Mouse (Mus musculus): ENCODE measurements at regions not wholly inside any gene's neighbourhood (a gene's known extent, or its start where the extent isn't known, plus 50 kb on each side); places are given as distances from the start of the nearest gene placed in this dataset.

DNA sequence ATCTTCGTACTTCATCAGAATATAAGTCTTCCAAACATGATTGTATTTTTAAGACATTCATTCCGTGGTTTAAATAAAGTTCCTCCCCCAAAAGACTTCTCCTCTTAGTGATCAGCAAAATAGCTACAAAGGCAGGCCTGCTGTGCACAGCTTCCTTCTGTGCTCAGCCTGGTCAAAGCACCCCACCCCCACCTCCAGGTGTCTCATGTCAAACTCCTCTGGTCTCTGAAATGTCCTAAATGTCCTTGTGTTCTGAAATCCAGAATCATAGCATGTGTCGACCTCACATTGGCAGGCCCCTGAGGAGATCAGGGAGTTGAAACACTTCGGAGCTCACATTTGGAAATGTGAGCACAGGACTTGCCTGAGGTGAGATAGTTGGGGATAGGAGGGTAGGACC lies 341.1 kb upstream of the Intu start:
- Histone ChIP-seq H3K4me3 (replicated peaks) (no peak overlapping the region), H3K27ac (no peak overlapping the region), H3K9me3 (no peaks in the 10 kb centered on the region), H3K4me2 (no peak overlapping the region), H3K27me3 (no peaks in the 10 kb centered on the region), H3K4me1 (replicated peaks) (0 out of 2 replicates have a peak, but pooled peaks cover 4% of the 10 kb centered on the region), H3K9ac (replicated peaks) (no peak overlapping the region), H3K36me3 (no peaks in the 10 kb centered on the region)
- ATAC-seq (ENCODE audit: insufficient number of reproducible peaks, insufficient read depth, low FRiP score, low TSS enrichment, low read depth), result no peak
- 61% methylated on average over 4 of the region's 4 CpGs for WGBS

DNA sequence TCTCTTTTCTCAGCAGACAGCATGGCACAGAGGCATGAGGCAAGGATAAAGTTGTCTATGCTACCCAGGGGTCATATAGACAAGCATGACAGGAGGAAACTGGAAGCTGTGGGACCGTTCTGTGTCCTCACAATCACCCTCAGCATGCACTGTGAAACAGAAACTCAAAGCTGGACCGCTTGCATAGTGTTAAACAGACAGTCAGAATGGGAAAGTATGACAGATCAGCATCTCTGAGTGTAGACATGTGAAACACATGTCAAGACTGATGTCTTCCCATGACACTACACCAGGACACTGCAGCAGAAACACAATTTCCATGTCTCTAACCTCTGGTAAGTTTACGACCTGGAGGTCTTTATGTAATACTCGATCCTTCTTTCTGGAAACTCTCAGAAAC lies 330.9 kb upstream of the Intu start:
- no peaks in the 10 kb centered on the region for H3K36me3 ChIP-seq
- H3K9me3 ChIP-seq, result no peaks in the 10 kb centered on the region
- no peak overlapping the region for H3K4me2 ChIP-seq
- WGBS, result 87% methylated on average over 4 of the region's 4 CpGs
- peaks cover 9% of the 10 kb centered on the region; the same call in 1 of the 2 replicates for H3K4me1 ChIP-seq (replicated peaks)
- H3K27me3 ChIP-seq, result no peaks in the 10 kb centered on the region
- H3K27ac ChIP-seq, result no peak overlapping the region
- no peak overlapping the region for H3K9ac ChIP-seq (replicated peaks)
- H3K4me3 ChIP-seq (replicated peaks), result no peak overlapping the region
- ATAC-seq (ENCODE audit: insufficient number of reproducible peaks, insufficient read depth, low FRiP score, low TSS enrichment, low read depth), result no peak

DNA sequence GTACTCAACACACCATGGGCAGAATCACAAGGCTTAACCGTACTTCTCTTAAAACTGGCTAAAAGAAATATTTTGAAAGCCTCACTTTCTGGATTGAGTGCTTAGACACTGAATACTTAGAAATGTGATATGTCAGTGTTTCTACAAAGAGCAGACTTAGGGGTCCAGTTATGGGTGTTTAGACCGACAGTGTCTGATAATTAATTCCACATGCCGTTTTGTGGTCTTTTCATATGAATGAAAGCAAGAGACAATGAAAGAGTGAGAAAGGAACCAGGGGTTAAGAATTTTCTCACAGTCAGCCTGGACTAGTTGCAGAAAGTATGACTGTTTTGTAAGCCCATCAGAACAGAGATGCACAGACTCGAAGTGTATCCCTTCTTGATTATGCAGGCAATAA lies 324.8 kb upstream of the Intu start:
- no peak overlapping the region for H3K9ac ChIP-seq (replicated peaks)
- no peak overlapping the region for H3K4me3 ChIP-seq (replicated peaks)
- no peaks in the 10 kb centered on the region for H3K36me3 ChIP-seq
- no peak overlapping the region for H3K27ac ChIP-seq
- no peaks in the 10 kb centered on the region for H3K27me3 ChIP-seq
- no peaks in the 10 kb centered on the region for H3K9me3 ChIP-seq
- H3K4me2 ChIP-seq, result no peak overlapping the region
- ATAC-seq (ENCODE audit: insufficient number of reproducible peaks, insufficient read depth, low FRiP score, low TSS enrichment, low read depth), result no peak
- H3K4me1 ChIP-seq (replicated peaks), result no peaks in the 10 kb centered on the region
- WGBS, result 50% methylated on average over 4 of the region's 4 CpGs

- H3K4me1 ChIP-seq (replicated peaks), result no peaks in the 10 kb centered on the region
- H3K36me3 ChIP-seq, result no peaks in the 10 kb centered on the region
- no peak overlapping the region for H3K4me3 ChIP-seq (replicated peaks)
- H3K4me2 ChIP-seq, result no peak overlapping the region
- no peaks in the 10 kb centered on the region for H3K27me3 ChIP-seq
- no peaks in the 10 kb centered on the region for H3K9me3 ChIP-seq
- H3K9ac ChIP-seq (replicated peaks), result no peak overlapping the region
- no peak overlapping the region for H3K27ac ChIP-seq
- no peak for ATAC-seq (ENCODE audit: insufficient number of reproducible peaks, insufficient read depth, low FRiP score, low TSS enrichment, low read depth)
These were observed 319.3 kb upstream of the Intu start for GRCm38 (mm10) chr3:40211793-40212192.

DNA sequence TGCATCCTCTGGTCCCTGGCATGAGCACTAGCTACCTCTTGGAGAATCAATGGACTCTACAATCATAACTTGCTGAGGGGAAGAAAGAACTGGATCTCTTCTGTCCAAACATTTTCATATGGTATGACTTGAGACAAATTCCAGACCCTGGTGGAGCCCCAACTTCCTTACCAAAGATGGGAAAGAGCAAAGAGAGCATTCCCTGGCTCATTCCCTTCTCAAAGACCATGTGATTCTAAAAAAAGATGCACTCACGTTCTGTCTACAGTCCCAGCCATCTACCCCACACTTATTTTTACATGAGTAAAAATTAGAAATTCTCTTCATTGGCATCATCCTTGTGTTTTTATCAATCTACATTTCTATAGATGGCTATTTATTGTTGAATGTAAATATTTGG lies 304.3 kb upstream of the Intu start:
- no peak overlapping the region for H3K4me2 ChIP-seq
- WGBS, result 74% methylated on average over 1 of the region's 1 CpGs
- ATAC-seq (ENCODE audit: insufficient number of reproducible peaks, insufficient read depth, low FRiP score, low TSS enrichment, low read depth), result no peak
- H3K27me3 ChIP-seq, result no peaks in the 10 kb centered on the region
- no peaks in the 10 kb centered on the region for H3K9me3 ChIP-seq
- H3K4me1 ChIP-seq (replicated peaks), result no peaks in the 10 kb centered on the region
- H3K27ac ChIP-seq, result no peak overlapping the region
- no peak overlapping the region for H3K4me3 ChIP-seq (replicated peaks)
- no peaks in the 10 kb centered on the region for H3K36me3 ChIP-seq
- H3K9ac ChIP-seq (replicated peaks), result no peak overlapping the region

DNA sequence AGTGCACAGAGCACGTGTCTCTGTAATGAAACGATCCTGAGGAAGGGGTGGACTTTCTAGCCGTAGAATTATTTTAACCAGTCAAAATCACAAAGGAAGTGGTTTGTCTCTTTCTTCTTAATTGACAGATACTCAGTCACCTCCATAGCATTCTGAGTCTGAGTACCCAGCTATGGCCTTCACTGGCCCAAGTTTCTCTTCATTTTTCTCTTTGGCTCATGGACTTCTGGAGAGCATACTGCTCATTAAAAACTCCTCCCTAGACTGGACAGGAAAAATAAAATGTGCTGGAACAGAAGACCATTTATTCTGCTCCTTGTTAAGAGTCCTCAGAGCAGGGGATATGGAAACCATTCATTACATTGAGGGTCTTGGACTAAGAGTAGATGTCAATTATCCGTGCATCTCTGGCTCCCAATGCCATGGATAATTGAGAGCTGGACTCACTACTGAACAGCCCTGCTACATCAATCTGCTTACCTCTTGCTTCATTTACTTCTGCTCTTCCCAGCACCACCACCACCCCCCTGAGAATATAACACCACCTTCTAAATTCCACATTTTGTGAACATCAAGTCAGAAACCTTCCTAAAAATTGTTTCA lies 287.5 kb upstream of the Intu start:
- H3K36me3 ChIP-seq, result no peaks in the 10 kb centered on the region
- no peaks in the 10 kb centered on the region for H3K9me3 ChIP-seq
- no peak for ATAC-seq (ENCODE audit: insufficient number of reproducible peaks, insufficient read depth, low FRiP score, low TSS enrichment, low read depth)
- no peaks in the 10 kb centered on the region for H3K4me1 ChIP-seq (replicated peaks)
- no peak overlapping the region for H3K9ac ChIP-seq (replicated peaks)
- 55% methylated on average over 4 of the region's 4 CpGs for WGBS
- H3K4me2 ChIP-seq, result no peak overlapping the region
- no peaks in the 10 kb centered on the region for H3K27me3 ChIP-seq
- no peak overlapping the region for H3K4me3 ChIP-seq (replicated peaks)
- H3K27ac ChIP-seq, result no peak overlapping the region

DNA sequence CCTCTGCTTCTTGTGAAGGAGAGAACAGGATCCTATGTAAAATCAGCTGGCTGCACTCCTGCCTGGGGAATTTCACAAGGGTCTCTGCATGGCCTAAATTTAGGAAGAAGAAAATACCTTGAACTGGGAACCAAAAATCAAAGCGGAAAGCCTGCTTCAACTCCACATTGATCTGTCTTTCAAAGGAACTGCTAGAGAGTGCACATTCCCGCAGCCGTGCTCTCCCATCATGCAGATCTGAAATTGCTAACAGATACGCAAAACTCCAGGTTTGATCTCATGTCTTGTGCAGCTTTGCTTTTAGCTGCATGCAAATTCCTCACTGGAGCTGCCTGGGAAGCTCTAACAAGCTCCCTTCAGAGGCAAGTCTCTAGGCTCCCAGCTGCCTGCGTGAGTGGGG lies 276.7 kb upstream of the Intu start:
- 40% methylated on average over 5 of the region's 5 CpGs for WGBS
- no peaks in the 10 kb centered on the region for H3K27me3 ChIP-seq
- no peaks in the 10 kb centered on the region for H3K9me3 ChIP-seq
- H3K4me1 ChIP-seq (replicated peaks), result peaks cover 13% of the 10 kb centered on the region
- no peaks in the 10 kb centered on the region for H3K36me3 ChIP-seq
- H3K4me3 ChIP-seq (replicated peaks), result no peak overlapping the region
- H3K27ac ChIP-seq, result no peak overlapping the region
- no peak overlapping the region for H3K9ac ChIP-seq (replicated peaks)
- H3K4me2 ChIP-seq, result no peak overlapping the region
- no peak for ATAC-seq (ENCODE audit: insufficient number of reproducible peaks, insufficient read depth, low FRiP score, low TSS enrichment, low read depth)

GRCm38 (mm10) chr3:40262536-40262935 lies 268.6 kb upstream of the Intu start:
- H3K36me3 ChIP-seq, result no peaks in the 10 kb centered on the region
- no peak overlapping the region for H3K4me2 ChIP-seq
- no peak overlapping the region for H3K9ac ChIP-seq (replicated peaks)
- H3K27me3 ChIP-seq, result no peaks in the 10 kb centered on the region
- ATAC-seq (ENCODE audit: insufficient number of reproducible peaks, insufficient read depth, low FRiP score, low TSS enrichment, low read depth), result no peak
- H3K4me3 ChIP-seq (replicated peaks), result no peak overlapping the region
- H3K9me3 ChIP-seq, result no peaks in the 10 kb centered on the region
- H3K27ac ChIP-seq, result no peak overlapping the region
- H3K4me1 ChIP-seq (replicated peaks), result no peaks in the 10 kb centered on the region
- WGBS, result 73% methylated on average over 7 of the region's 7 CpGs

DNA sequence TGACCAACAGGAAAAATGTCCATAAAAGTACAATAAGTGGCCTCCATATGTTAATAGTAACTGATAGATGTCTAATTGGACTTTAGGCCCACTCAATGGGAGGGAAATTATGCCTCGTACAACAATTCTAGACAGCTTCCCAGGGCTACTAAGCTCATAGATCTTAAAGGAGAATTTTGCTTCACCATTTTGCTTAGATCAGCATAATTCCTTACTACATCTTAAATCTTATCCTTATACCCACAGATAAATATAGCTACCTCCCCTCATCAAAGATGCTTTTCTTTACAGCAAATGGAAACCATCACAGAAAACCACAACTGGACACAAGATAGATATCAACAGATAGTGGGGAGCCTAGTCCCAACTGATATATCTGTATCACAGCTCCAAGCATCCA lies 263.6 kb upstream of the Intu start:
- ATAC-seq (ENCODE audit: insufficient number of reproducible peaks, insufficient read depth, low FRiP score, low TSS enrichment, low read depth), result no peak
- Histone ChIP-seq H3K27ac (no peak overlapping the region), H3K27me3 (no peaks in the 10 kb centered on the region), H3K4me1 (replicated peaks) (no peaks in the 10 kb centered on the region), H3K9me3 (no peaks in the 10 kb centered on the region), H3K4me2 (no peak overlapping the region), H3K9ac (replicated peaks) (no peak overlapping the region), H3K4me3 (replicated peaks) (no peak overlapping the region), H3K36me3 (no peaks in the 10 kb centered on the region)
- WGBS, result 54% methylated on average over 1 of the region's 1 CpGs

GRCm38 (mm10) chr3:40282926-40283325 lies 248.2 kb upstream of the Intu start:
- Histone ChIP-seq H3K4me2 (no peak overlapping the region), H3K9ac (replicated peaks) (no peak overlapping the region), H3K9me3 (peaks cover 4% of the 10 kb centered on the region; the same call in 1 of the 2 replicates), H3K4me1 (replicated peaks) (peaks cover 13% of the 10 kb centered on the region), H3K27me3 (no peaks in the 10 kb centered on the region), H3K27ac (no peak overlapping the region), H3K36me3 (no peaks in the 10 kb centered on the region), H3K4me3 (replicated peaks) (no peak overlapping the region)
- ATAC-seq (ENCODE audit: insufficient number of reproducible peaks, insufficient read depth, low FRiP score, low TSS enrichment, low read depth), result no peak
- 74% methylated on average over 1 of the region's 1 CpGs for WGBS

DNA sequence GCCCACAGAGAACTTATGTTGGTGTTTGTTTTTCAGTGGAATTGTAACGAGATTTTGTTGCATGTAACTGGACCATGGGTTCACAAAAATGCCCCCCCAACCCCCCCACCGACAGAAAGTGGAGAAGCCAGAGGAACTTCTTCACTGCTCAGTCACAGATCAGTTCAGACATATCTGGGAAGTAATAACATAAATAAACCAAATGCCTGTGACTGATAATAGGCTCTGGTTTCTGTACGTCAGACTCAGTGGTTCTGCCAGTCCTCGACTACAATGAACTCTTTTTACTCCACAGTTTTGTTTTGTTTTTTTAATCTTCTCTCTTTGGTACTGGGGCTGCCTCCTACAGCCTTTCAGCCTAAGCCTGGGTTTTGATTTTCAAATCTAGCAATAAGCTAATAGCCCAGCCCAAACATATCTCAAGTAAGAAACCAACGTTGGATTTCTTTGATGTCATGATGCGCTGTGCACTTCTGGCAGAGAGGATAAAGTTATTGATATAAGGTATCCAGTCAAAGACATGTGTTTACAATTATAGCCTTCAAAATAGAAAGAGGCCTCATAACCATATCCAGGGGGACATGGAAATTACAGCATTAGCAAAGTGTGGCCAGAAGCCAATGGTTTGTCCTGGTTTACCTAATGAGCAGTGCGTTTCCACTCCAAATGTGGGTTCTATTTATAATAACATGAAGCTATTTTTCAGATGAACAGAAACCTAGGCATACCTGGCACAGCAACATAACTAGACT lies 244.0 kb upstream of the Intu start:
- 59% methylated on average over 7 of the region's 7 CpGs for WGBS
- Histone ChIP-seq H3K36me3 (no peaks in the 10 kb centered on the region), H3K9me3 (peaks cover 4% of the 10 kb centered on the region; the same call in 1 of the 2 replicates), H3K27ac (peak overlapping the region; percentile 53; the same call in 1 of the 2 replicates), H3K4me2 (no peak overlapping the region), H3K4me1 (replicated peaks) (peaks cover 13% of the 10 kb centered on the region), H3K4me3 (replicated peaks) (no peak overlapping the region), H3K9ac (replicated peaks) (no peak overlapping the region), H3K27me3 (no peaks in the 10 kb centered on the region)
- ATAC-seq (ENCODE audit: insufficient number of reproducible peaks, insufficient read depth, low FRiP score, low TSS enrichment, low read depth), result no peak

DNA sequence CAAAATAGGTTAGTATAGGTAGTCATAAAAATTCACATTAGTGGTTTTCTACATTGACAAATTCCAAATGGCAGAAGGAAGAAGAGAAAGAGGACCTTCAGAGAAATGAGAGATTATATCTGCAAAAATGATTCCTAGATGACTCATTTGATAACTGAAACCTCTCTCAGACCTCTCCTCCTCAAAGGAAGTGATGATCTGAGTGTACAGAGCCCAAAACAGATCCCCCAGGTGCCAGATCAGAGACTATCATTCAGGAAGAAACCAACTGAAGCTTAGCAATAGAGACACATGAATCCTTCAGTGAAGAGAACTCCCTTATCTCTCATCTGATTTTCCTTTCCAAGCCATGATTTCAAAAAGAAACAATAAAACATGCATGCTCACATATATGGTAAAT lies 234.0 kb upstream of the Intu start:
- H3K4me2 ChIP-seq, result no peak overlapping the region
- no peaks in the 10 kb centered on the region for H3K27me3 ChIP-seq
- H3K4me3 ChIP-seq (replicated peaks), result no peak overlapping the region
- H3K9ac ChIP-seq (replicated peaks), result no peak overlapping the region
- H3K36me3 ChIP-seq, result no peaks in the 10 kb centered on the region
- H3K4me1 ChIP-seq (replicated peaks), result no peaks in the 10 kb centered on the region
- H3K27ac ChIP-seq, result no peak overlapping the region
- H3K9me3 ChIP-seq, result no peaks in the 10 kb centered on the region
- ATAC-seq (ENCODE audit: insufficient number of reproducible peaks, insufficient read depth, low FRiP score, low TSS enrichment, low read depth), result no peak

All from limb, embryonic 12.5 days (tissue).